In genomic region chr8:79151644-79152043, GRCm38 (mm10) we compare ENCODE assay signal across 20 mouse cellular contexts.
A peak's percentile ranks its signal among the peaks of the same experiment; 100 is the strongest.
DNase-seq lines count a peak whose midpoint lies in the region; TF ChIP-seq lines count a peak whose summit lies in the region.
"Had no signal": no experiment of that assay in that cellular context is flagged by ENCODE, and none has a peak within 500 bp of the region (broad histone marks: within the 10 kb centered on the region; RNA-seq: fewer than 3 reads in every experiment).

No protein-coding gene starts in this region.

- H3K36me3 ChIP-seq in myocyte (ENCODE audit: control insufficient read depth, insufficient read depth), result peaks cover 7% of the 10 kb centered on the region

- H3K4me3 ChIP-seq in myocyte, result no peak overlapping the region
- H3K4me3 ChIP-seq: embryonic facial prominence, embryonic 12.5 days; embryonic facial prominence, embryonic 15.5 days; gastrocnemius, adult 2 months; heart, embryonic 13.5 days had no signal

- H3K79me2 ChIP-seq in myocyte (ENCODE audit: control insufficient read depth, insufficient read depth), result no peaks in the 10 kb centered on the region

- intact Hi-C loops in gastrocnemius, postnatal 14 days (cut with DNase I; ENCODE audit: low total_unique reads), result no loop called here

- TF ChIP-seq POLR2A in myocyte (IDR thresholded peaks at IDR 0.05; ENCODE audit: insufficient read length, low read depth), result no peak

- DNase-seq in frontal cortex, adult 2 months (ENCODE audit: extremely low spot score in 1 of 2, low spot score in 1 of 2), result peak; percentile 27 to 71
- DNase-seq in frontal cortex, postnatal 14 days (ENCODE audit: low spot score in 2 of 2), result no peak
- peak; percentile 18 for DNase-seq in right cerebral cortex, adult 18-20 months
- DNase-seq in right cerebral cortex, postnatal 10 days (ENCODE audit: low spot score in 2 of 2), result no peak
- DNase-seq in gastrocnemius, postnatal 14 days, result no peak
- DNase-seq: adrenal gland, adult 8-10 months; adrenal gland, postnatal 25 days; cerebellum, adult 18-20 months; cerebellum, adult 9-11 months; cerebellum, postnatal 25 days; gastrocnemius, adult 2 months; gastrocnemius, postnatal 25 days; heart, adult 18-20 months; heart, postnatal 14 days; heart, postnatal 4 days had no signal

- H3K27me3 ChIP-seq in myocyte (ENCODE audit: control insufficient read depth, insufficient read depth, insufficient read length), result no peaks in the 10 kb centered on the region
- H3K27me3 ChIP-seq: embryonic facial prominence, embryonic 12.5 days; embryonic facial prominence, embryonic 15.5 days; heart, embryonic 13.5 days had no signal

- H3ac ChIP-seq in myocyte (ENCODE audit: control insufficient read depth, insufficient read length), result no peak overlapping the region

- H3K4me2 ChIP-seq in myocyte (ENCODE audit: low read depth), result peak overlapping the region; percentile 66
- H3K4me2 ChIP-seq: embryonic facial prominence, embryonic 12.5 days; embryonic facial prominence, embryonic 15.5 days; heart, embryonic 13.5 days; hindbrain, embryonic 14.5 days had no signal

TF ChIP-seq in myocyte, 11 proteins besides CTCF, POLR2A, EP300 and RAD21:
- TF ChIP-seq MYOG (IDR thresholded peaks at IDR 0.05; ENCODE audit: control insufficient read depth in 1 of 3, insufficient read depth in 1 of 3, insufficient read length in 2 of 3, low read depth in 2 of 3) (no peak), MAX (IDR thresholded peaks at IDR 0.05; ENCODE audit: low read depth) (no peak), USF1 (IDR thresholded peaks at IDR 0.05; ENCODE audit: low read depth) (no peak), POLR2AphosphoS2 (IDR thresholded peaks at IDR 0.05; ENCODE audit: insufficient read length, low read depth) (no peak), TCF3 (IDR thresholded peaks at IDR 0.05; ENCODE audit: insufficient read length, low read depth) (no peak), SRF (IDR thresholded peaks at IDR 0.05; ENCODE audit: control insufficient read depth, insufficient read length, low read depth) (no peak), REST (IDR thresholded peaks at IDR 0.05; ENCODE audit: insufficient read depth, insufficient read length) (no peak), E2F4 (IDR thresholded peaks at IDR 0.05; ENCODE audit: insufficient read depth) (no peak), MYOD1 (IDR thresholded peaks at IDR 0.05; ENCODE audit: control insufficient read depth in 1 of 3, insufficient read length in 2 of 3, low read depth in 2 of 3) (no peak)
TF ChIP-seq in myocyte: peak in this region for 0.

Comparison
In these comparisons a context has a peak if more than half of its experiments do, and no peak if none do; other contexts are left out.
1. DNase-seq: peak in frontal cortex, adult 2 months (2 of 2) and right cerebral cortex, adult 18-20 months (single experiment); none in frontal cortex, postnatal 14 days (0 of 2), right cerebral cortex, postnatal 10 days (0 of 2) and gastrocnemius, postnatal 14 days (single experiment).